Mouse (Mus musculus): ENCODE results near the gene Abi3.

- TF ChIP-seq CTCF (conservative IDR thresholded peaks at IDR 0.05; ENCODE audit: insufficient read depth, insufficient read length, low read depth, low read length): no peak
- no peak for TF ChIP-seq POLR2A (IDR thresholded peaks at IDR 0.05; ENCODE audit: low read depth, low read length)
Observed at GRCm38 (mm10) chr11:95828181-95828964, 13.9 kb downstream of the Abi3 start.
